Mouse (Mus musculus) brain, embryonic 14.5 days (tissue): Measurements from ENCODE around the gene Bicdl1.

ENCODE experiments used
- CTCF ChIP-seq: fragments of 200-500 bp; IDR thresholded peaks from 2 replicates; pipeline ENCODE4 v1.5.1; 2012; ENCODE audit warnings: inconsistent platforms, mild to moderate bottlenecking, moderate library complexity, borderline replicate concordance; ENCODE audit not compliant: insufficient read depth, insufficient read length; ENCODE audit errors: extremely low read depth
- POLR2A ChIP-seq: fragments of 200-500 bp; IDR thresholded peaks from 2 replicates; pipeline ENCODE4 v1.6.1; 2012; ENCODE audit warnings: mild to moderate bottlenecking, inconsistent platforms, borderline replicate concordance; ENCODE audit not compliant: poor library complexity, insufficient read depth, insufficient read length, severe bottlenecking; ENCODE audit errors: extremely low read depth

DNA sequence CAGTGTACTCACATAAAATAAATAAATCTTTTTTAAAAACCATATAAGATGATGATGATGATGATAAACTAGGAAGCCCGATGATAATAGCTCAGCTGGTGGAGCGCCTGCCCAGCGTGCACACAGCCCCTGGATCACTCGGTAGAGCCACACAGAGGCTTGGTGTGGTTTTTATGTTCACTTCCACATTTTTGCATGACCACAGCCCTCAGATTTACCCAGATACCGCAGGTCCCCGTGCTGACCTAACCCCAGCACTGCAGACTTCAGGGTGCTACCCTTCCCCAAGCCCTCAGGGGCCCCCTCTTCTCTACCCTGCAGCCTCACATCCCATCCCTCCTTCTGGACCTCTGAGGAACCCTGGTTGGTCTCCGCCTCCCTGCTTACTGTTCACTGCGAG is 103.3 kb downstream of the Bicdl1 start:
- TF ChIP-seq CTCF = no peak
- no peak for TF ChIP-seq POLR2A
